Mouse (Mus musculus): ENCODE measurements at regions not wholly inside any gene's neighbourhood (a gene's known extent, or its start where the extent isn't known, plus 50 kb on each side); places are given as distances from the start of the nearest gene placed in this dataset.
"Not testable (repeated sequence)": the region's sequence is repeated elsewhere in the genome, so short reads cannot be mapped to it uniquely, and the experiment has no call there.

DNA sequence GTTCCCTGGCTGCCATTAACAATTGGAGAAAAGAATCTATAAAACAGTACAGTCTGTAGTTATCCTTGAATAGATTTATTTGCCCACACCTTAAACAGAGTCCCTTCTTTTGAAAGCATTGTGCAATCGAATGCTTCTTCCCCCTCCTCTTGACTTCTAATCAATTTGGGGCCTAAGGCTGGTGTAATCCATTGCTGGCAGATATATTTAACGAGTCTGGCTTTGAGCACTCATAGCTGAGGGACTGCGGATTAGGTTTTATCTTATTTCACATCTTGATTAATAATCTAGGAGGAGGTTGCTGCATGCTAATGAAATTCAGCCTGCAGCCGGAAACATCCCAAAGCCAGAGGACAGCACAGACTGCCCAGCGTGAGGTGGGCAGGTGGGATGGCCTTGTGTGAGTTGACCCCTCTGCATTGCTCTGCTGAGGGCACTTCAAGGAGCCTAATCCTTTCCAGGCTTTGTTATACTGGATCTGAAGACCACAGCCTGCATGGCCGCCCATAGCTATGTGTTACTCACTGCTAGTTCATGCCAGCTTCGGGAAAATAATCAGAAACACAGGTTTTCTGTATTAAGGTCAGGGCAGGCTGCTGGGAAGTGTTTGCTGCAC lies 163.6 kb downstream of the Mterf1b start:
- DNase-seq, result no peak

DNA sequence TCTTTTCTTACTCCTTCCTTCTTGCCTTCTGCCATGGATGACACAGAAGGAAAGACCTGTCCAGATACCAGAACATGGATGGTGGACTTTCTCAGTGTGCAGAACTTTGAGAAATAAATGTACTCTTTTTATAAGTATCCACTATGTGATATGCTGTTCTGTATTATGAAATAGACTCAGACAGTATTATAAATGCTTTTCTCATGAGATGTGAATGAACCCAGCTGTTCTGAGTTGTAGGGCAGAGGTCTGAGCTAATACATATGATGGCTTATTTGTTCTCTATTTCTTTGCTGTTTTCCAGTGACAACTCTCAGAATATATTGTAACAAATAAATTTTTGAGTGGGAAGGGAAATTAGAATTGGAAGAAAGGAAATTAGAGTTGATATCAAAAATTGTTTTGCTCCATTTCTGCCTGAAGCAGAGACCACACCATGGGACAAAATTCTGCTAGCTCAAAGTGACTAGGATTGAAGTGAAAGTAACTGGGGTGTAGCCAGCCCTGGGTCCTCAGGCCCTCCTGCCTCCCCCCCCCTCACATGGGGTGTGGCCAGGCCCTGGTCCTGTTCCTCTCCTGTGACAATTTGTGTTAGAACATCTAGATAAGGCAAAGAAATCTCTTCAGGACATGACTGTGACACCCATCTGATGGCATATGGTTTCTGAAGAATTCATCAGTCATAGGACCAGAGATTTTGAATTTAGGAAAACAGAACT lies 164.5 kb downstream of the Mterf1b start:
- DNase-seq, result not testable (repeated sequence)

DNA sequence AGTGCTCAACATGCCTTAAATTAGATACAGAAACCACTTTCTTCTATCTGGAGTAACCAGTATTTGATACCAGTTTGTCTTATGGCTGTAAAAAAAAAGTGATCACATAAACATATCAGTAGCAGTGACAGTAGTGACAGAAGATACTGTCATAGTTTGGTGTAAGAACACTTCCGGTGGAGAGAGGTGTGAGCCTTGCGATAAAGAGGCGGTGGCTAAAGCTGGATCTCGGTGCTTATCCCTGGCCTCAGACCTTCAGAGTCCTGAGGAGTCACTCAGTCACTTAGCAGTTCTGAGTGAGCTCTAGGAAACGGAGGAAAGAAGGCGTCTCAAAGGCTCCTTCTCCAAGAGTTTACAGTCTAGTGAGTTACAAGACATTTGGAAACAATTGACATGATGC lies 169.4 kb downstream of the Mterf1b start:
- DNase-seq, result not testable (repeated sequence)

DNA sequence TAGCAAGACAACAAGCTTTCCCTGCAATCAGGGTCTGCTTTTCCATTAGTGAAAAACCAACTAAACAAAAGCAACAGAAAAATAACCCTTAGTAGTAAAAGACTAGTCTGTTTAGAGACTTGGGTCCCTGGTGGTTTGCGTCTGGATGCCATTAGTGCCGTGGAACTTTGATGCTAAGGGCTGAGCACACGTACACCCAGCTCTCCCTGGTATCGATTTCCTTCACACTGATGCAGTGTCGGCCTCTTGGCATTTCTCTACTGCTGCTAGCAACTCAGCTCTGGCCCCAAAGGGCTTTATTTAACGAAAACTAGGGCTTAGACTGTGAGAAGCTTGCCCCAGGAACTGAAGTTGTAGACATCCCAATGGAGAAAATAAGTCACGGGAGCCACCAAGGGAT lies 192.6 kb downstream of the Mterf1b start:
- DNase-seq, result not testable (repeated sequence)

DNA sequence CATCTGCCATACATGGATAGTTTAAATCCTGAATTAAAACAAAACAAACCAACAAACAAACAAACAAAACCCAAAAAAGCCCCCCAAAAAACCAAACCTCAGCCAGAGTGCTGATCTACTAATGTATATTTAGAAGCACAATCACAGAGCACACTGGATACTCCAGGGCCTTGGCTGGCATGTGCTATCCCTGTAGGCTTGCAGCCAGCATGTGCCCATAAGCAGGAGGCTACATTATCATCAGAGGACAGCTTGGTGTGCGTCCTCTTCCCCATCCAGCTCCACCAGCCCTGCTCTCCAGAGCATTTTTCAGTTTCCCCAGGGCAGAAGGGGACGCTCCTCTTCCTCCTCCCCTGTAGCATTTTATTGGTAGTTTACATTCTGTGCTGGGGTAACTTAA lies 198.9 kb downstream of the Mterf1b start:
- DNase-seq, result no peak

DNA sequence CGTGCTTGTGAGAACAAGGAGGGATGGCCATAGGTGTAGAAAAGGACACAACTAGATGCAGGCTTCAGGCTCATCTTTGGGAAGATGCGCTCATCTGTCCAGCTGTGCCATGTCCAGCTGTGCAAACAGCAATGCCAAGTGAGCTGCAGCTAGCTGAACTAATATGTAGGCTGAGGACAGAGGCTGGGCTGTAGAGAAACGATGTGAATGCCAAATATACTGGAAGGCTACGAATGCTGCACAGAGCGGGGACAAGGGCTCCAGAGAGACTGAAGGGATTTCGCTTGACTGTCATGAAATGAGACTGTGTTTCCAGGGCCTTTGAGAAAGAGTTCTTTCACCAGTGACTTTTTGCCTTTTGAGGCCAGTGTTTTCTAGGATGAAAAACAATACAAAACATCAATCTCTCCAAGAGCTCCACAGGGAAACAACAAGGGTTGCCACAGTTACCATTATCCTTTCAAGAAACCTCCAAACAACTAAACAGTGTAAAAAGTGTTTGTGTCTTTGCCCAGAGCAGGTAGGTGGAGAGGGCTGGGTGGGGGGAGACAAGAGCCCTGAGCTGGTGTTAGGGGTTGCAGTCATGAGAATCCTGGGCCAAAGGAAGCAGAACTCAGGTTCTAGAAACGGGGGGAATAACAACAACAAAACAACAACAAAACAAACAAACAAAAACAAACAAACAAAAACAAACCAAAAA lies 202.3 kb downstream of the Mterf1b start:
- not testable (repeated sequence) for DNase-seq

DNA sequence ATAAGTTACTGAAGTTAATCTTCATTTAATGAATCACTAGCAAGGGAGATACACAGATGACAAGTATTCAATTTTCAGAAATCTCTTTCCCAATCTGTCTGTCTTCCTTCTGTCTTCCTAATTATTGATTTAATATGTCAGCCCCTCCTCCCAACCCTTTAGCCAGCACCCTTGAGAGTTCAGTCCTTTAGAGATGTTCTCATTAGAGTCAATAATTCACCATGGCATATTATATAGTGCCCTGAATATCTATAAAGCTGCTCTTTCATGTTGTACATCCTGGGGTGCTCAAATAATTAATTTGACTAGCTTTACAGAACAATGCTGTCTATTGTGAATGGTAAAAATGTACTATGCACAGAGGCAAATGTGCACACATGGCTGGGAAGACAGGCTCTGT lies 205.9 kb downstream of the Mterf1b start:
- no peak for DNase-seq

DNA sequence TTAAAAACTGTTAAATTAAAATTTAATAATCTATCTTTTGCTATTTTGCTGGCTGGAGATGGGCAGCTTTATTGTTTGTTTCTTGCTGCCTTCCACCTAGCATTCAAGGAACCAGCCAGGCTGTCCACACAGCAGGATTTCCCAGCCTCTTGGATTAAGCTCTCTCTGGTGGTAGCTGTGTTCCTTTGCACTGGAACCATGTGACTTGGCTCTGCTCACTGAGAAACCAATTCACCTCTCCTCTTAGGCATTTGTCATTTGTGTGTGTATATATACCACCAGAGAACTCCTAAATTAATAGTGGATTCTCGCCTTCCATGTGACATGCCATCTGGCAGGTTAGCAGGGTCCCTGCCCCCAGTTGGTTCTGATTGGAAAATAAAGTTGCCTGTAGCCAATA lies 225.6 kb downstream of the Mterf1b start:
- no peak for DNase-seq

Measured in lung, adult 18-20 months (tissue).